Mouse (Mus musculus) adrenal gland, adult 8-10 months (tissue): ENCODE results near the gene St8sia4. TPM values are rescaled to one million over a fixed set of nuclear protein-coding genes. Genes with fewer than 3 reads are reported as not detected.
"Not testable (repeated sequence)": the region's sequence is repeated elsewhere in the genome, so short reads cannot be mapped to it uniquely, and the experiment has no call there.

ENCODE experiments used
- DNase-seq: peaks from one replicate; pipeline ENCODE4 v3.0.0; 2022
- total RNA-seq, 4 experiments: library from RNA; stranded (reverse); gene quantifications; 2 replicates each; pipeline ENCODE4 v1.2.4; 2022

The St8sia4 gene
- total RNA-seq, 4 experiments from 2014 or later = 1.4 to 4.4 (median 3.4) TPM

- no peak for DNase-seq
These were observed 76.3 kb downstream of the St8sia4 start for GRCm38 (mm10) chr1:95591101-95591500.

DNA sequence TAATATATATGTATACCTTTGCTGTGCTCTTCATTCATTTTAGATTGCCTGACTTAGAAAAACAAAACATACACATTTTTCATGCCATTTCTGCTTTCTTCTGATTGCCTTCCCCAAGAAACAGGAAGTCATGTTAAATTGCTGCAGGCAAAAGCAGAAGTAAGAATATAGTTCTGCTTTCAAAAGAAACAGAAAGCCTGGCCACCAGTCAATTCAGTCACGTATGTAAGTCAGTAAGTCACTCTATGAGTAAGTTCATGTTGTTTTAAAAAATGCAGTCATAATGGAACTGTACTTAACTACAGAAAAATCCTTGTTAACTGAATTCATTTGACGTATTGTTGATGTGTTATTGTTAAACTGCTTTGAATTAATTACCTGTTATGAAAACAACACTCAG lies 77.3 kb downstream of the St8sia4 start:
- no peak for DNase-seq

DNA sequence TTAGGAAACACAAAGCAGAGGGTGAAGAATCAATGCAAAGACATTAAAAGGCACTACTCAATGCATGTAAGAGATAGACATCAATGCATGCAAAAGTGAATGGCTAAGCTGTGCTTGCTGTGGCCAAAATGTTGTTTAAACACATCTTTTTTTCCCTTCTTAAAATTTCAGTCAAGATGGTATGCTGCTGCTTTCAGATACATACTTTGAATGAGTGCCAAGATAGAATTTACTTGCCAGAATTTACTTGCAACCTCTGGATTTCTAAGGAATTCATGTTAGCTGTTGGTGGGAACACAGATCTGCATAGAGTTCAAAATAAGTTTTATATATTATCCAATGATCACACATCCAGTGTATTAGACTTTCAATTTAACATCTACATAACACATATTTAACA lies 77.9 kb downstream of the St8sia4 start:
- no peak for DNase-seq

DNA sequence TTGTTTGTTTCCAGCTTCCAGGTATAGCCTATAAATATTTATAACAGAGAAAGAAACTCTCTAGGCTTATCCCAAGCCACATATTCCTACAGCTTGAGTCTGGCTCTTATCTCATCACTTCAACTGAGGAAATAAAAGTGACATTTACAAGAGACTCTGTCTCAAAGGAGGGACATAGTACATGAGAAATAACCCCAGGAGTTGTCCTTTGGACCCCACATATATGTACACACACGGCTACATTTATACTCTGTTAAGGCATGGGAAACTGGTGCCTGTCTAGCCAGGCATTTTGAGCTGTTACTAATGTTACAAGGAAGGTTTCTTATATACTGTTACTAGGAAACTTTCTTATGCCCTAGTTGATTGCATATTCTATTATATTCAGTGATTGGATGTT lies 84.1 kb downstream of the St8sia4 start:
- no peak for DNase-seq

DNA sequence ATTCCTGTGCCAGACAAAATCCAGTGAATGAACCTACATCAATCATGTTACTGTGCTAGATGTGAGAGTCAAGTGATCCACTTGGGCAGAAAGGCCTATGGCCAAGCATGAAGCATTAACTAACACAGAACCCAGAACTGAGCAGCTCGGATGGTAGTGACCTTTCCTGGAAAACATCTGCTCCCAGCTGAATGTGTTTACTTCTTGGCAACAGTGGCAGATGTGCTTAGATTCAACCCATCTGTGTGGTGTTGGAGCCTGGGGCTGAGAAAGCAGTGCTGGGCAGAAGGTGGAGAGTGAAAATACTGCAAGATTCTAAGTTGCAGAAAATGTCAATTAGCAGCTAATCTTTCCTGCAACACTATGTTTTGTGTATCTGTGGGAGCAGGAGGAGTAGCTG lies 85.1 kb downstream of the St8sia4 start:
- DNase-seq = no peak

GRCm38 (mm10) chr1:95572619-95573540 lies 94.5 kb downstream of the St8sia4 start:
- no peak for DNase-seq

- DNase-seq = no peak
These were observed 96.3 kb downstream of the St8sia4 start for GRCm38 (mm10) chr1:95571106-95571505.

GRCm38 (mm10) chr1:95554556-95554955 lies 112.8 kb downstream of the St8sia4 start:
- not testable (repeated sequence) for DNase-seq

- no peak for DNase-seq
These were observed 125.9 kb downstream of the St8sia4 start for GRCm38 (mm10) chr1:95541460-95541859.
